Mouse (Mus musculus): ENCODE measurements around the gene Arhgap18. TPM values are rescaled to one million over a fixed set of nuclear protein-coding genes. Genes with fewer than 3 reads are reported as not detected.

Gene Arhgap18
- polyA plus RNA-seq, 1 experiment from 2014 or later: 45.1 TPM

DNA sequence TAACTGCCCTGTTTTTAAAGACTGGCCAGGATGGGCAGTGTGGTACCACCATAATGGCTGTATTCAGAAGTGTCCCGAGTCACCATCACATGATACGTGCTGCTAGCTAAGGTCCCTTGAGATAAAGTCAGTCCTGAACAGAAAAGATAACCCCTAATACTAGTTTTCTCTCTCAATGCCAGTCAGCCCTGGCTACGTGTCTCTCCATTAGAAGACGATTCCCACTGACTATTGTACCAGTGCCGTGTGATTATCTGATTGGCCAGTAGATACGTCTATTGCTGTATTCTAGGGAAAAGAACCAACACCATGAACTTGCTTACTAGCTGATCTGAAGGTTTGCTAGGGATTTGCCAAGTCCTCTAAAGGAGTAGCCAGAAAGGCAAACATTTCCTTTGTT is 785 bp downstream of the Arhgap18 start:
- no peak overlapping the region for H3K4me2 ChIP-seq (replicated peaks; ENCODE audit: low read depth, low read length)
- H3K9ac ChIP-seq (replicated peaks; ENCODE audit: low read depth, low read length): no peak overlapping the region
- ATAC-seq (ENCODE audit: insufficient number of reproducible peaks, insufficient read depth, low FRiP score, low read depth): no peak
- H3K4me1 ChIP-seq (ENCODE audit: control insufficient read depth, insufficient read depth, low read length): no peaks in the 10 kb centered on the region
- H3K9me3 ChIP-seq (ENCODE audit: control insufficient read depth, low read depth, low read length): no peaks in the 10 kb centered on the region
- H3K4me3 ChIP-seq (ENCODE audit: low read depth, low read length): no peak overlapping the region
- H3K36me3 ChIP-seq (ENCODE audit: control insufficient read depth, insufficient read depth, low read length): no peaks in the 10 kb centered on the region
- H3K27me3 ChIP-seq (ENCODE audit: control insufficient read depth, insufficient read depth, low read length): no peaks in the 10 kb centered on the region
- H3K27ac ChIP-seq (ENCODE audit: low read length): no peak overlapping the region
- 88% methylated on average over 6 of the region's 6 CpGs for WGBS

DNA sequence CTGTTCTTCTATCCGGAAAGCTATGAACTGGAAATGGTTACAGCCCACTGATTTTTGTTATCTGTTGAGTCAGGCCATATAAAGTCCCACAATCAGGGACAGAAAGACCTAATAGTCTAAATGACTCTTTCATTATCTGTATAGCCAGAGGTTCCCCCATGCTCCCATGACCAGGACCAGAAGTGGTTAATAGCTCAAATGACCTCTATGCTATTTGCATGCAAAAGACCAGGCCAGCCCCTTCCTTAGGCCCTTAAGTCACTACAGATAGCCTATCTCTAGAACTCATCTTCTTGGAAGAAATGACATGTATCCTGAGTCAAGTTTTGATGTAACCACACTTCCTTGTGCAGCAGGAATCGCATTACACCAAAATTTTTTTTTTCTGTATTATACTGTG is 4.0 kb downstream of the Arhgap18 start:
- Histone ChIP-seq H3K36me3 (ENCODE audit: control insufficient read depth, insufficient read depth, low read length) (no peaks in the 10 kb centered on the region), H3K4me1 (ENCODE audit: control insufficient read depth, insufficient read depth, low read length) (peaks cover 7% of the 10 kb centered on the region; the same call in 1 of the 2 replicates), H3K4me2 (replicated peaks; ENCODE audit: low read depth, low read length) (no peak overlapping the region), H3K9me3 (ENCODE audit: control insufficient read depth, low read depth, low read length) (no peaks in the 10 kb centered on the region), H3K27ac (ENCODE audit: low read length) (no peak overlapping the region), H3K9ac (replicated peaks; ENCODE audit: low read depth, low read length) (no peak overlapping the region), H3K27me3 (ENCODE audit: control insufficient read depth, insufficient read depth, low read length) (no peaks in the 10 kb centered on the region), H3K4me3 (ENCODE audit: low read depth, low read length) (no peak overlapping the region)
- ATAC-seq (ENCODE audit: insufficient number of reproducible peaks, insufficient read depth, low FRiP score, low read depth): no peak
- 96% methylated on average over 2 of the region's 2 CpGs for WGBS

DNA sequence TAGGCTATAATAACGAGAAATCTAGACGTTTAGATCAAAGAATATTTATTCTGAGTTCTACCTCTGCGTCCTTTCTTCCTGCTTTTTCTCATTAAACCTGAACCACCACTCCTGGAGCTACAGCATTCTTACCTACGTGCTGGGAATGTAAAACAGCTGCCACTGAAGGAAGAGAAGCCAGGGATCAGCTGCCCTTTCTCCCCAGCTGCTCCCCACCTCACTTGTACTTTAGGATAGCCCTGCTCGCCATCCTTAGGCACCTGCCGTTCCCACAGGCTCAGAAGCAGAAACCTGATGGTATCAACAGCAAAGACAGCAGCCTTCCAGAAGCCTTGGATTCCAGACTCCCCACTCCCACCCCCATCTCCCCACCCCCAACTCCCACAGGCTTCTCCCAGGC is 6.2 kb downstream of the Arhgap18 start:
- peak overlapping the region; percentile 39; the same call in 1 of the 2 replicates for H3K27ac ChIP-seq (ENCODE audit: low read length)
- no peaks in the 10 kb centered on the region for H3K36me3 ChIP-seq (ENCODE audit: control insufficient read depth, insufficient read depth, low read length)
- no peak overlapping the region for H3K4me3 ChIP-seq (ENCODE audit: low read depth, low read length)
- no peak overlapping the region for H3K9ac ChIP-seq (replicated peaks; ENCODE audit: low read depth, low read length)
- no peaks in the 10 kb centered on the region for H3K27me3 ChIP-seq (ENCODE audit: control insufficient read depth, insufficient read depth, low read length)
- H3K4me2 ChIP-seq (replicated peaks; ENCODE audit: low read depth, low read length): no peak overlapping the region
- no peak for ATAC-seq (ENCODE audit: insufficient number of reproducible peaks, insufficient read depth, low FRiP score, low read depth)
- H3K9me3 ChIP-seq (ENCODE audit: control insufficient read depth, low read depth, low read length): no peaks in the 10 kb centered on the region
- H3K4me1 ChIP-seq (ENCODE audit: control insufficient read depth, insufficient read depth, low read length): peaks cover 7% of the 10 kb centered on the region; the same call in 1 of the 2 replicates
- WGBS: 50% methylated on average over 6 of the region's 6 CpGs

DNA sequence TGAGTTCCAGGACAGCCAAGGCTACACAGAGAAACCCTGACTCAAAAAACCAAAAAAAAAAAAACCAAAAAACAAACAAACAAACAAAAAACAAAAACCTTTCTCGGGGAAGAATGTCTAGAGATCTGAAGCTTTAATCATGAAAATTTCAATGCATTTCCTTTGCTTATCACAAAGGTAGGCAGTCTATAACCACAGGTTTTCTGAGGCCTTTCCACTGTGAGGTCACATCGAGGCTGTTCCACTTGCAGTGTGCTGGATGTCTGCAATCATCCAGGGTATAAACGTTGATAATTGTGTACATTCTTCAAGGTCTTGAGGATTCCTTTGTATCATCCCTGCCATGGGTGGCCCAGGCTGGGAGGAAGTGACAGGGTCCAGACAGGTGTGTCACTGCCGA is 7.9 kb downstream of the Arhgap18 start:
- Histone ChIP-seq H3K4me1 (ENCODE audit: control insufficient read depth, insufficient read depth, low read length) (peaks cover 7% of the 10 kb centered on the region; the same call in 1 of the 2 replicates), H3K36me3 (ENCODE audit: control insufficient read depth, insufficient read depth, low read length) (no peaks in the 10 kb centered on the region), H3K4me3 (ENCODE audit: low read depth, low read length) (no peak overlapping the region), H3K4me2 (replicated peaks; ENCODE audit: low read depth, low read length) (no peak overlapping the region), H3K9me3 (ENCODE audit: control insufficient read depth, low read depth, low read length) (no peaks in the 10 kb centered on the region), H3K27ac (ENCODE audit: low read length) (no peak overlapping the region), H3K27me3 (ENCODE audit: control insufficient read depth, insufficient read depth, low read length) (no peaks in the 10 kb centered on the region), H3K9ac (replicated peaks; ENCODE audit: low read depth, low read length) (no peak overlapping the region)
- 79% methylated on average over 4 of the region's 4 CpGs for WGBS
- no peak for ATAC-seq (ENCODE audit: insufficient number of reproducible peaks, insufficient read depth, low FRiP score, low read depth)

DNA sequence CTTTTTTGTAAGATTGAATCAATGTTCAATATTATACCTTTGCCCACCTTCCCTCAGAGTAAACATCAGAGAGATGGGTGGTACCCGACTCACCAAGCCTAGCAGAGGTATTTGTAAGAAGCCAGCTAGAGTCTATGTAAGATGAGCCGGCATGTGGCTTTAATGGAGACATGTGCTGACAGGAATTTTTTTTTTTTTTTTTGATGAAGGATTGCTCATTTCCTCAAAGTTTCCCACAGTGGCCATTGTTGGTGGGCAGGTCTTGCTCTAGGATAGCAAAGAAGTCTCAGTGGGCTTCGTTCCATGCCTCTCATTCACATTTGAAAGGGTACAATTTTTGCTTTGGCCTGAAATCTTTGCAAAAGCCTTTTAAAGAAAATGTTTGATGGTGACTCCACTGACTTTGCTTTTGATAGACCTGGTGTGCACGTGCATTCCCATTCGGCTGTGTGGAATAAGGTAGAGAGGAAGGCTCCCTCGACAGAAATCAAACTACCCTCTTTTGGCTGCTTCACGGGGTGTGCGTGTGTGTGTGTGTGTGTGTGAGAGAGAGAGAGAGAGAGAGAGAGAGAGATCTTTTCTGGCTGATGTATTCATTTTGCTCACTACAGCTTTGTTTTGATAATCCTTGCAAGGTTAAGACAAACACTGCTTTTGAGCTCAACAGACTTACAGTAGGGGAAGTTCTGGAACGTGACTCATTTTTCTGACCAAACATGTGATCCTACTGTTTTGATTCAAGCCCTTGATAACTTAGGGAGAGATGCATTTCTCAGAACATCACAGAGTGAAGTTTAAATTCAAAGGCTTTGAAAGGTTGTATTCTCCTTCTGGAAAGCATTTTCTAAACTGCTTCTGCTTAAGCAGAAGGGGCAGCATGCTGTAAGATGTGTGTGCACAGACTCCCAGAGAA is 9.0 kb downstream of the Arhgap18 start:
- 36% methylated on average over 9 of the region's 9 CpGs for WGBS
- no peaks in the 10 kb centered on the region for H3K9me3 ChIP-seq (ENCODE audit: control insufficient read depth, low read depth, low read length)
- no peak overlapping the region for H3K27ac ChIP-seq (ENCODE audit: low read length)
- H3K4me1 ChIP-seq (ENCODE audit: control insufficient read depth, insufficient read depth, low read length): peaks cover 7% of the 10 kb centered on the region; the same call in 1 of the 2 replicates
- H3K27me3 ChIP-seq (ENCODE audit: control insufficient read depth, insufficient read depth, low read length): no peaks in the 10 kb centered on the region
- H3K9ac ChIP-seq (replicated peaks; ENCODE audit: low read depth, low read length): no peak overlapping the region
- no peaks in the 10 kb centered on the region for H3K36me3 ChIP-seq (ENCODE audit: control insufficient read depth, insufficient read depth, low read length)
- no peak for ATAC-seq (ENCODE audit: insufficient number of reproducible peaks, insufficient read depth, low FRiP score, low read depth)
- H3K4me2 ChIP-seq (replicated peaks; ENCODE audit: low read depth, low read length): no peak overlapping the region
- no peak overlapping the region for H3K4me3 ChIP-seq (ENCODE audit: low read depth, low read length)

DNA sequence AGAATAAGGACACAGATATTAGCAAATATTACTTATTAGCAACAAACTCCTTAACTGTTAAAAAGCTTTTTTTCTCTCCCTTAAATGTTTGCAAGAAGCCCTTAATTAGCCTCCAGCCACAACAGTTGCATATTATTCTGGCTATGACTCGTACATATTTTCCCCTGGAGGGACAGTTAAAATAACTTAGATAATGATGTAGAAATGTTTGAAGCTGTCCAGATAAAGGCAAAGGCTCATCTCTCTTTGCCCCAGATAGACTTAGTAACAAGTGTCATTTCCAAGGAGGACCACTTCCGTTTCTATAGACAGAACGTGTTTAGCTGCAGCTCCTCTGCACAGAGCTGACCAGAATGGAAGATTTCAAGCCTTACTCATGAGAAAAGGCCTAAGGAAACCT is 14.0 kb downstream of the Arhgap18 start:
- Histone ChIP-seq H3K27ac (ENCODE audit: low read length) (no peak overlapping the region), H3K4me3 (ENCODE audit: low read depth, low read length) (no peak overlapping the region), H3K27me3 (ENCODE audit: control insufficient read depth, insufficient read depth, low read length) (no peaks in the 10 kb centered on the region), H3K4me2 (replicated peaks; ENCODE audit: low read depth, low read length) (no peak overlapping the region), H3K9ac (replicated peaks; ENCODE audit: low read depth, low read length) (no peak overlapping the region), H3K36me3 (ENCODE audit: control insufficient read depth, insufficient read depth, low read length) (no peaks in the 10 kb centered on the region), H3K4me1 (ENCODE audit: control insufficient read depth, insufficient read depth, low read length) (no peaks in the 10 kb centered on the region), H3K9me3 (ENCODE audit: control insufficient read depth, low read depth, low read length) (no peaks in the 10 kb centered on the region)
- 72% methylated on average over 3 of the region's 3 CpGs for WGBS
- ATAC-seq (ENCODE audit: insufficient number of reproducible peaks, insufficient read depth, low FRiP score, low read depth): no peak

DNA sequence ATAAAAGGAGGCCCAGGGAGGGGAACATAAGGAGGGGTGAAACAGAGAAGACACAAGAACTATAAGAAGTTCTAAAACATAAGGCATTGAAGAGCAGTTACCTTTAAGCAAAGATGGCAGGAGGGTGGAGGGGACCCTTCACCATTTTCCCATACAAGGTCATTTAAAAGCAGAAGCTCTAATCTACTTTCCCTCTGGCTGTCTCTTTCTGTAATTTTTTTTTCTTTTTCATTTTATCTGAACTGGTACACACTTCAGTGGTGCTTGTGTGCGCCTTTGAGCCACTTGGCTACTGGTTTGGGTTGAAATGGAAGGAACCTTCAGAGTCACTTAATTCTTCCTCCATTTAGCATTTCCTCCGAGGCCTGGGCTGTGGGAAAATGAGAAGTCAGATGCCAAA is 15.7 kb downstream of the Arhgap18 start:
- Histone ChIP-seq H3K36me3 (ENCODE audit: control insufficient read depth, insufficient read depth, low read length) (no peaks in the 10 kb centered on the region), H3K27me3 (ENCODE audit: control insufficient read depth, insufficient read depth, low read length) (no peaks in the 10 kb centered on the region), H3K9me3 (ENCODE audit: control insufficient read depth, low read depth, low read length) (no peaks in the 10 kb centered on the region), H3K4me3 (ENCODE audit: low read depth, low read length) (no peak overlapping the region), H3K4me2 (replicated peaks; ENCODE audit: low read depth, low read length) (no peak overlapping the region), H3K4me1 (ENCODE audit: control insufficient read depth, insufficient read depth, low read length) (0 out of 2 replicates have a peak, but pooled peaks cover 7% of the 10 kb centered on the region), H3K9ac (replicated peaks; ENCODE audit: low read depth, low read length) (no peak overlapping the region), H3K27ac (ENCODE audit: low read length) (no peak overlapping the region)
- 76% methylated on average over 2 of the region's 2 CpGs for WGBS
- ATAC-seq (ENCODE audit: insufficient number of reproducible peaks, insufficient read depth, low FRiP score, low read depth): no peak

DNA sequence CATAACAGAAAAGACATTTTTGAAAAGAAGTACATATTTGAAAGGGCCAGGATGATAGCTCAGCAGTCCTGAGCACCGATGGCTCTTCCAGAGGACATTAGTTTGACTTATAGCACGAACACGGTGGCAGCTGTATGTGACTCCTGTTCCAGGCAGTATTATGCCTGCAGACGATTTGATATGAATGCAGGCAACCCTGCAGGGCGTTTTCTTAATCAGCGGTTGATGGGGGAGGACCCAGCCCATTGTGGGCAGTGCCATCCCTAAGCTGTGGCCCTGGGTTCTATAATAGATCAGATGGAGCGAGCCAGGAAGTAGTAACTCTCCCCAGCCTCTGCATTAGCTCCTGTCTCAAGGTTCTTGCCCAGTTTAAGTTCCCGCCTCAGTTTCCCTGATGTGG is 16.8 kb downstream of the Arhgap18 start:
- WGBS: 84% methylated on average over 8 of the region's 8 CpGs
- Histone ChIP-seq H3K9me3 (ENCODE audit: control insufficient read depth, low read depth, low read length) (no peaks in the 10 kb centered on the region), H3K27me3 (ENCODE audit: control insufficient read depth, insufficient read depth, low read length) (no peaks in the 10 kb centered on the region), H3K36me3 (ENCODE audit: control insufficient read depth, insufficient read depth, low read length) (no peaks in the 10 kb centered on the region), H3K4me2 (replicated peaks; ENCODE audit: low read depth, low read length) (no peak overlapping the region), H3K9ac (replicated peaks; ENCODE audit: low read depth, low read length) (no peak overlapping the region), H3K4me3 (ENCODE audit: low read depth, low read length) (no peak overlapping the region), H3K4me1 (ENCODE audit: control insufficient read depth, insufficient read depth, low read length) (0 out of 2 replicates have a peak, but pooled peaks cover 8% of the 10 kb centered on the region), H3K27ac (ENCODE audit: low read length) (no peak overlapping the region)
- no peak for ATAC-seq (ENCODE audit: insufficient number of reproducible peaks, insufficient read depth, low FRiP score, low read depth)

Data from stomach, embryonic 14.5 days (tissue).